Mouse (Mus musculus) CH12.LX (cell line): Measurements from ENCODE around the gene Unc119.

Experiments
- CHD2 ChIP-seq: IDR thresholded peaks from 2 replicates; pipeline ENCODE4 v1.6.1; 2011; ENCODE audit warnings: low read length, improper control_type of control experiment
- CTCF ChIP-seq, 2 experiments: IDR thresholded peaks in 1 of 2; conservative IDR thresholded peaks in 1 of 2; 2 replicates each; pipeline ENCODE4 v1.5.1; 2011 to 2012; ENCODE audit warnings: low read depth in 2 of 2, low read length in 2 of 2, improper control_type of control experiment in 1 of 2, inconsistent platforms in 1 of 2, mild to moderate bottlenecking in 1 of 2, moderate library complexity in 1 of 2
- EP300 ChIP-seq: IDR thresholded peaks from 2 replicates; pipeline ENCODE4 v1.6.1; 2011; ENCODE audit warnings: low read length, improper control_type of control experiment
- MAZ ChIP-seq: IDR thresholded peaks from 2 replicates; pipeline ENCODE4 v1.6.1; 2012; ENCODE audit warnings: low read depth, mild to moderate bottlenecking, inconsistent platforms, low read length, improper control_type of control experiment, moderate library complexity
- NRF1 ChIP-seq: IDR thresholded peaks from 2 replicates; pipeline ENCODE4 v1.6.1; 2014; ENCODE audit warnings: low read depth, mild to moderate bottlenecking, inconsistent platforms, low read length, improper control_type of control experiment, moderate library complexity
- POLR2A ChIP-seq: IDR thresholded peaks from 2 replicates; pipeline ENCODE4 v1.6.1; 2011; ENCODE audit warnings: low read depth, mild to moderate bottlenecking, improper control_type of control experiment, low read length
- UBTF ChIP-seq: IDR thresholded peaks from 2 replicates; pipeline ENCODE4 v1.6.1; 2012; ENCODE audit warnings: low read depth, mild to moderate bottlenecking, inconsistent platforms, low read length, improper control_type of control experiment, moderate library complexity
- USF1 ChIP-seq: IDR thresholded peaks from 2 replicates; pipeline ENCODE4 v1.6.1; 2014; ENCODE audit warnings: low read depth, mild to moderate bottlenecking, inconsistent platforms, low read length, improper control_type of control experiment
- ZNF384 ChIP-seq: IDR thresholded peaks from 2 replicates; pipeline ENCODE4 v1.6.1; 2012; ENCODE audit warnings: low read depth, low read length, improper control_type of control experiment, inconsistent platforms

DNA sequence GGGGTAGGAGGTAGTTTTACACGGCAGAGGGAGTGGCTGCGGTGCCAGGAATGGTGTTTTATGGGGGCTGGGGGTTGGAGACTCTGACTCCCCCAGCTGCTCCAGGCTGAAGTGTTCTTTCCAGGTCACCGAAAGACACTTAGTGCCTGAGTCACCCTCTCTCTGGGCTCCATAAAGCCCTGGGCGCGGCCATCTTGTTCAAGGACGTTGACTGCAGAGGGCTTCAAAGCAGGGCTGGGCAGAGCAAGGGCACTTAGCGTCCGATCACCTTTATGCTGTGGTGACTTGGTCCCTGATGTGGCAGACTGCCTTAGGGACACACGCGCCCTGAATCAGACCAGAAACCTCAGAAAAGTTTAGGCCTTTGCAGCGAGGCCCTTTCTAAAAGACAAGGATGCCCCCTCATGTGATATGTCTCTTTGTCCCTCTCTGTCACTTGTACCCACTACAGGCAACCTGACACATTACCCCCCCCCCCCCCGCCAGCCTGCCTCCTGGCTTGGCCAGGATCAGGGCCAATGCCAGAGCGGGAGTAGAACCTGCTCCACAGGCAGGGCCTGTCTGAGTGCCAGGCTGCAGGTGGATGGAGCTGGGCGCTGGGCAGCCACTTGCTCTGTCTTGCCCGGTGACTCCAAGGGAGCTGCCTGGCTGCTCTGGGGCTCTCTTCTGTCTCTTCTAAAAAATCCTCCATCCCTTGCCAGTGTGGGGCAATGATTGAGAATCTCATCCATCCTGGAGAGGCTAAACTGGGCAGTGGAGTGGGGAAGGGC lies 24.4 kb downstream of the Unc119 start:
- TF ChIP-seq CHD2 (no peak), CTCF (conservative IDR thresholded peaks at IDR 0.05 in 1 of 2, IDR thresholded peaks at IDR 0.05 in 1 of 2; ENCODE audit: low read depth in 2 of 2, low read length in 2 of 2) (no peak), POLR2A (no peak), UBTF (no peak), ZNF384 (no peak), MAZ (no peak), EP300 (no peak), NRF1 (no peak), USF1 (no peak)
